Mouse (Mus musculus): ENCODE measurements around the gene Shc3. TPM values are rescaled to one million over a fixed set of nuclear protein-coding genes. Genes with fewer than 3 reads are reported as not detected.

The Shc3 gene
- polyA plus RNA-seq, 1 experiment from 2014 or later: 6.6 TPM

DNA sequence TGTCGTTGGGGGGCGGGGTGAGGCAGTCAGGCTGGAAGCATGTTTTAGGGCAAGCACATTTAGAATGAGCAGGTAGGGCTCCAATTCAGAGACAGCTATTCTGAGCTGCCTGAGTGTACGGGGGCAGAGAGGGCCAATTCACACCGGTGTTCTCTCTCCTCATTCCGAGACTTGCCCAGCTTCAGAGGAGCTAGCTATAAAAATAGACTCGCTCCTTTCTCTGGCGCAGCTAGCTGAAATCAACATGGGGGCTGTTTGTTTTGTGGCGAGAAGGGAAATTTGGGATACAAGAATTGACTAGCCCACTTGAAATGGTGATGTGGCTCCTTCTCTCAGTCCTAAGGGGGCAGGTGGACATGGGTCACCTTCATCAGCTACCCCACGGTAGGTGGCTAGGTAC lies 60.4 kb downstream of the Shc3 start:
- Histone ChIP-seq H3K4me3 (ENCODE audit: low read depth, low read length) (no peak overlapping the region), H3K4me1 (ENCODE audit: control insufficient read depth, insufficient read depth, low read length) (no peaks in the 10 kb centered on the region), H3K36me3 (ENCODE audit: control insufficient read depth, insufficient read depth, low read length) (no peaks in the 10 kb centered on the region), H3K4me2 (ENCODE audit: low read depth, low read length) (no peak overlapping the region), H3K9me3 (ENCODE audit: control insufficient read depth, low read length) (no peaks in the 10 kb centered on the region), H3K27me3 (ENCODE audit: control insufficient read depth, insufficient read depth, low read length) (no peaks in the 10 kb centered on the region), H3K27ac (ENCODE audit: low read depth, low read length) (no peak overlapping the region), H3K9ac (replicated peaks; ENCODE audit: low read depth, low read length) (no peak overlapping the region)
- WGBS: 80% methylated on average over 9 of the region's 9 CpGs
- no peak for ATAC-seq (ENCODE audit: low read depth)

GRCm38 (mm10) chr13:51505711-51506110 lies 63.5 kb downstream of the Shc3 start:
- no peaks in the 10 kb centered on the region for H3K4me1 ChIP-seq (ENCODE audit: control insufficient read depth, insufficient read depth, low read length)
- H3K9ac ChIP-seq (replicated peaks; ENCODE audit: low read depth, low read length): no peak overlapping the region
- no peak overlapping the region for H3K4me3 ChIP-seq (ENCODE audit: low read depth, low read length)
- H3K36me3 ChIP-seq (ENCODE audit: control insufficient read depth, insufficient read depth, low read length): no peaks in the 10 kb centered on the region
- WGBS: 82% methylated on average over 5 of the region's 5 CpGs
- no peak for ATAC-seq (ENCODE audit: low read depth)
- H3K27ac ChIP-seq (ENCODE audit: low read depth, low read length): no peak overlapping the region
- H3K27me3 ChIP-seq (ENCODE audit: control insufficient read depth, insufficient read depth, low read length): no peaks in the 10 kb centered on the region
- H3K9me3 ChIP-seq (ENCODE audit: control insufficient read depth, low read length): no peaks in the 10 kb centered on the region
- H3K4me2 ChIP-seq (ENCODE audit: low read depth, low read length): no peak overlapping the region

DNA sequence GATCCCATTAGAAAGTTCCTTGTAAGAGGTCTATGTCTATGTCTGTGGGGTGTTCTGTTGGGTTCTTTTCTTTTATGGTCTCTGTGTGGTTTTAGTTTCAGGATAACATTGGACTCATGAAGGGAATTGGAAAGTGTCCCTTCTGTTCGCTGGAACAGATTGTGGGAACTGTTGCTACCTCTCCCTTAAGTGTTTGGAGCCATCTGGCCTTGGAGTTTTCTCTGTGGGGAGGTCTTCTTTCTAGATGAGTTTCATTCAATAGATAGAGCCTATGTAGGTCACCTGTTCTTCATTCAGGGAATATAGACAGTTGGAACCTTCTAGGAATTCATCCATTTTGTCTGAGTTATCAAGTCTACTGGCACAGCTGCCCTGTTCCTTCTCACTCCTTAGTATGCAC lies 69.5 kb downstream of the Shc3 start:
- no peak for ATAC-seq (ENCODE audit: low read depth)
- no peak overlapping the region for H3K4me3 ChIP-seq (ENCODE audit: low read depth, low read length)
- H3K27me3 ChIP-seq (ENCODE audit: control insufficient read depth, insufficient read depth, low read length): no peaks in the 10 kb centered on the region
- H3K27ac ChIP-seq (ENCODE audit: low read depth, low read length): no peak overlapping the region
- no peaks in the 10 kb centered on the region for H3K36me3 ChIP-seq (ENCODE audit: control insufficient read depth, insufficient read depth, low read length)
- WGBS: 77% methylated on average over 1 of the region's 1 CpGs
- H3K9me3 ChIP-seq (ENCODE audit: control insufficient read depth, low read length): no peaks in the 10 kb centered on the region
- no peak overlapping the region for H3K4me2 ChIP-seq (ENCODE audit: low read depth, low read length)
- no peaks in the 10 kb centered on the region for H3K4me1 ChIP-seq (ENCODE audit: control insufficient read depth, insufficient read depth, low read length)
- H3K9ac ChIP-seq (replicated peaks; ENCODE audit: low read depth, low read length): no peak overlapping the region

GRCm38 (mm10) chr13:51493676-51494075 lies 75.5 kb downstream of the Shc3 start:
- Histone ChIP-seq H3K9ac (replicated peaks; ENCODE audit: low read depth, low read length) (no peak overlapping the region), H3K4me2 (ENCODE audit: low read depth, low read length) (no peak overlapping the region), H3K9me3 (ENCODE audit: control insufficient read depth, low read length) (no peaks in the 10 kb centered on the region), H3K27me3 (ENCODE audit: control insufficient read depth, insufficient read depth, low read length) (no peaks in the 10 kb centered on the region), H3K4me3 (ENCODE audit: low read depth, low read length) (no peak overlapping the region), H3K36me3 (ENCODE audit: control insufficient read depth, insufficient read depth, low read length) (no peaks in the 10 kb centered on the region), H3K27ac (ENCODE audit: low read depth, low read length) (no peak overlapping the region), H3K4me1 (ENCODE audit: control insufficient read depth, insufficient read depth, low read length) (no peaks in the 10 kb centered on the region)
- no peak for ATAC-seq (ENCODE audit: low read depth)
- 80% methylated on average over 9 of the region's 9 CpGs for WGBS

DNA sequence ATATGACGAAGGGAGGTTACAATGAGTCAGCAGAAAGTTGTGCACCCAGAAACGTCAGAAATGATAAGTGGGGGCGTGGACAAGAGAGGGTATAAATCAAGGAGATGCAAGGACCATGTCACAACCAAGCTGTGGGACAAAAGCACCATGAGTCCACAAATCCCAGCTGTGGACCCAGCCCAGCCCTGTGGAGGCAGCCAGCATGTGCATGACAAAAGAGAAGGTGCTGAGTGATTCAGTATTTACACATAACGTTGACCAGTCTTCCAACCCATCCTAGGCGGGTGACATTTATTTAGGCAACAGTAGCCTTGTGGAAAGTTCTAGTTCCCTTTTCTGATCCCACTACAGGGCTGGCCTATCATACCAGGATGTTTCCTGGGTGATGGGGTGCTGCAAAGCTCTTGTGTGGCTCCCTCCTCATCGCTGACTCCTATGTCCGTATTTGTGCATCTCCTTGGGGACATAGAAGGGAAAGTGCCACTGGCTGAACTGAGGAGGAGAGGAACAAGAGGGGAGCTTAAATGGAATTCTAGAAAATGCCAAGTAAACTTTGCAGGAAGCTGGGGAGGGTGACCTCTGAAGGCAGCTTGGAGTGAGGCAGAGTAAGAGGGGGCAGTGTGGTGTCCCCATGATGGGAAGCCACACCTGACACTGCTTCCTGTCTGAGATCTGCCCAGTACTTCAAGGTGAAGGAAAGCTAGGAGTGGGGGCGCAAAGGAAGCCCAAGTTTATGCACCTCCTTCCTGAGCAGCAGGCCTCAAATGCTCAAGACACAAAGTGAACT lies 77.4 kb downstream of the Shc3 start:
- no peak overlapping the region for H3K27ac ChIP-seq (ENCODE audit: low read depth, low read length)
- H3K27me3 ChIP-seq (ENCODE audit: control insufficient read depth, insufficient read depth, low read length): no peaks in the 10 kb centered on the region
- no peak overlapping the region for H3K4me2 ChIP-seq (ENCODE audit: low read depth, low read length)
- no peaks in the 10 kb centered on the region for H3K4me1 ChIP-seq (ENCODE audit: control insufficient read depth, insufficient read depth, low read length)
- H3K36me3 ChIP-seq (ENCODE audit: control insufficient read depth, insufficient read depth, low read length): no peaks in the 10 kb centered on the region
- no peak for ATAC-seq (ENCODE audit: low read depth)
- 75% methylated on average over 8 of the region's 8 CpGs for WGBS
- H3K9me3 ChIP-seq (ENCODE audit: control insufficient read depth, low read length): no peaks in the 10 kb centered on the region
- no peak overlapping the region for H3K9ac ChIP-seq (replicated peaks; ENCODE audit: low read depth, low read length)
- H3K4me3 ChIP-seq (ENCODE audit: low read depth, low read length): no peak overlapping the region

DNA sequence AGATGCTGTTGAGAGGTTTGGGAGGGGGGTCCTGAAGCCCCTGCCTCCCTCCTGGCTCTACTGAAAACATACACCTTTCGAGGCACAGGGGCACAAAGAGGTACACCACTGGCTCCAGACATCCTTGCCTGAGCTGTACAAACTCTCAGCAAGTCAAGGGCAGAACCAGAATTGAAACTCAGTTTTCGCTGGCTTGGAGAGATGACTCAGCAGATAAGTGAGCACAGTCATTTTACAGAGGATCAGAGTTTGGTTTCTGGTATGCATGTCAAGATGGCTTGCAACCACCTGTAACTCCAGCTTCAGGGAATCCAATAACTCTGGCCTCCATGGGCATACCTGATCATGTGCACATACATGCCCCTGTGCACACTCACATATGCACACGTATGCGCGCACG lies 79.0 kb downstream of the Shc3 start:
- WGBS: 93% methylated on average over 6 of the region's 6 CpGs
- no peaks in the 10 kb centered on the region for H3K36me3 ChIP-seq (ENCODE audit: control insufficient read depth, insufficient read depth, low read length)

GRCm38 (mm10) chr13:51488945-51489344 lies 80.3 kb downstream of the Shc3 start:
- Histone ChIP-seq H3K27me3 (ENCODE audit: control insufficient read depth, insufficient read depth, low read length) (no peaks in the 10 kb centered on the region), H3K9me3 (ENCODE audit: control insufficient read depth, low read length) (no peaks in the 10 kb centered on the region), H3K4me3 (ENCODE audit: low read depth, low read length) (no peak overlapping the region), H3K4me1 (ENCODE audit: control insufficient read depth, insufficient read depth, low read length) (no peaks in the 10 kb centered on the region), H3K9ac (replicated peaks; ENCODE audit: low read depth, low read length) (no peak overlapping the region), H3K27ac (ENCODE audit: low read depth, low read length) (no peak overlapping the region), H3K36me3 (ENCODE audit: control insufficient read depth, insufficient read depth, low read length) (no peaks in the 10 kb centered on the region), H3K4me2 (ENCODE audit: low read depth, low read length) (no peak overlapping the region)
- 86% methylated on average over 3 of the region's 3 CpGs for WGBS
- ATAC-seq (ENCODE audit: low read depth): no peak

More for the DNA sequence above, 79.0 kb downstream of the Shc3 start:
- no peak overlapping the region for H3K27ac ChIP-seq (ENCODE audit: low read depth, low read length)
- no peaks in the 10 kb centered on the region for H3K4me1 ChIP-seq (ENCODE audit: control insufficient read depth, insufficient read depth, low read length)
- no peaks in the 10 kb centered on the region for H3K27me3 ChIP-seq (ENCODE audit: control insufficient read depth, insufficient read depth, low read length)
- no peaks in the 10 kb centered on the region for H3K9me3 ChIP-seq (ENCODE audit: control insufficient read depth, low read length)
- H3K9ac ChIP-seq (replicated peaks; ENCODE audit: low read depth, low read length): no peak overlapping the region
- H3K4me3 ChIP-seq (ENCODE audit: low read depth, low read length): no peak overlapping the region
- ATAC-seq (ENCODE audit: low read depth): no peak
- no peak overlapping the region for H3K4me2 ChIP-seq (ENCODE audit: low read depth, low read length)

GRCm38 (mm10) chr13:51485291-51485690 lies 83.9 kb downstream of the Shc3 start:
- no peak overlapping the region for H3K27ac ChIP-seq (ENCODE audit: low read depth, low read length)
- no peaks in the 10 kb centered on the region for H3K9me3 ChIP-seq (ENCODE audit: control insufficient read depth, low read length)
- no peak overlapping the region for H3K9ac ChIP-seq (replicated peaks; ENCODE audit: low read depth, low read length)
- 76% methylated on average over 9 of the region's 9 CpGs for WGBS
- no peak for ATAC-seq (ENCODE audit: low read depth)
- no peaks in the 10 kb centered on the region for H3K4me1 ChIP-seq (ENCODE audit: control insufficient read depth, insufficient read depth, low read length)
- no peaks in the 10 kb centered on the region for H3K27me3 ChIP-seq (ENCODE audit: control insufficient read depth, insufficient read depth, low read length)
- no peaks in the 10 kb centered on the region for H3K36me3 ChIP-seq (ENCODE audit: control insufficient read depth, insufficient read depth, low read length)
- no peak overlapping the region for H3K4me3 ChIP-seq (ENCODE audit: low read depth, low read length)
- no peak overlapping the region for H3K4me2 ChIP-seq (ENCODE audit: low read depth, low read length)

GRCm38 (mm10) chr13:51482786-51483185 lies 86.4 kb downstream of the Shc3 start:
- no peaks in the 10 kb centered on the region for H3K4me1 ChIP-seq (ENCODE audit: control insufficient read depth, insufficient read depth, low read length)
- H3K9ac ChIP-seq (replicated peaks; ENCODE audit: low read depth, low read length): no peak overlapping the region
- no peak overlapping the region for H3K4me2 ChIP-seq (ENCODE audit: low read depth, low read length)
- ATAC-seq (ENCODE audit: low read depth): no peak
- WGBS: 84% methylated on average over 11 of the region's 11 CpGs
- H3K27ac ChIP-seq (ENCODE audit: low read depth, low read length): no peak overlapping the region
- H3K4me3 ChIP-seq (ENCODE audit: low read depth, low read length): no peak overlapping the region
- no peaks in the 10 kb centered on the region for H3K36me3 ChIP-seq (ENCODE audit: control insufficient read depth, insufficient read depth, low read length)
- no peaks in the 10 kb centered on the region for H3K9me3 ChIP-seq (ENCODE audit: control insufficient read depth, low read length)
- H3K27me3 ChIP-seq (ENCODE audit: control insufficient read depth, insufficient read depth, low read length): no peaks in the 10 kb centered on the region

All from neural tube, embryonic 14.5 days (tissue).